Mouse (Mus musculus) heart, postnatal 0 days (tissue): Measurements from ENCODE around the gene Bri3.
"Not testable (repeated sequence)": the region's sequence is repeated elsewhere in the genome, so short reads cannot be mapped to it uniquely, and the experiment has no call there.

Experiments used
- CTCF ChIP-seq: IDR thresholded peaks from 2 replicates; pipeline ENCODE4 v1.5.1; 2016; ENCODE audit warnings: antibody characterized with exemption, control low read depth, low read depth
- EP300 ChIP-seq: IDR thresholded peaks from 2 replicates; pipeline ENCODE4 v1.6.1; 2016; ENCODE audit warnings: antibody characterized with exemption, low read depth

DNA sequence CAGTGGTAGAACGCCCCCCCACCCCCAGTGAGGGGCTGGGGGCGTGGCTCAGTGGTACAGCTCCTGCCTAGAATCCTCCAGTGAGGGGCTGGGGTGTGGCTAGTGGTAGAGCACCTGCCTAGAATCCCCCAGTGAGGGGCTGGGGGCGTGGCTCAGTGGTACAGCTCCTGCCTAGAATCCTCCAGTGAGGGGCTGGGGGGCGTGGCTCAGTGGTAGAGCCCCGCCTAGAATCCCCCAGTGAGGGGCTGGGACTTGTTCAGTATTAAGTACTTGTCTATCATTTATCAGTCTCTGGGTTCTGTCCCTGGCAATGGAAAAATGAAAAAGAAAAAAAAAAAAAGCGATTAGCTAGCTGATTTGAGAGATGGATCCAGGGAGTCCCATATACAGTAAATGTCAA lies 122.3 kb downstream of the Bri3 start:
- not testable (repeated sequence) for TF ChIP-seq CTCF, EP300
